In the genomic region with DNA sequence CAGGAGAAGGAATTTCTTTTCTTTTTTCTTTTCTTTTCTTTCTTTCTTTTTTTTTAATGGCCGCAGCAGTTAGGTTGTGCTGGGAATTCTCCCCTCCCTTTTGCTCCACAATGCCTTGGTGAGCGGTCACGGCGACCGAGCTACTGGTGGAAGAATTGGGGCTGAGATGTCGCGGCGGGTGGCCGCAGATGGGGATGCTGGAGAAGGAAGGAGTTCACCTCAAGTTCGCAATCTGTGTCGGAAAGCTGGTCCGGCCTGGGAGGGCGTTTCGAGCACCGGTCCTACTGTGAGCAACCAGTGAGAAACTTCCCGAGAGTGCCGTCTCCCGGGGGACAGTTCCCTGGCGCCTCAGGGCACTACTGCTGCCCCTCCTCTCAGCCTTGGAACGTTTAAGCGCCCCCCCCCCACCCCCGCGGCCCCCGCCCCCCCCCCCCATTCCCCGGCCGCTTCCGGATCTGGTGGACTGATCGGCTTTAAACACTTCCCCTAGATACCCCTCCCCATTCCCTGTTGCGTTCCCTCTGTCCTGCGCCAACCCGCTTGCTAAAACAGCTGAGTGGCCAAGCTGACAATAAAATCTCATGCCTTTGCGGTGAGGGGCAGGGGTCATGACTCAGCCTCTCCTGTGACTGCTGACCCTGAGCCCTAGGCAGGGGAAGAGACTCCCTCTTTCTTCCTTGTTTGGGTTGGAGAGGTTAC, we compare ENCODE assay signal across 8 mouse cellular contexts. TPM values are rescaled to one million over a fixed set of nuclear protein-coding genes. Genes with fewer than 3 reads are reported as not detected.
DNase-seq lines count a peak whose midpoint lies in the region; ATAC-seq and TF ChIP-seq lines count a peak whose summit lies in the region.

No protein-coding gene starts in this region.

- H3K27me3 ChIP-seq in limb, embryonic 12.5 days: no peaks in the 10 kb centered on the region

- 1% methylated on average over 29 of the region's 32 CpGs for WGBS in limb, embryonic 12.5 days
- 3% methylated on average over 26 of the region's 32 CpGs for WGBS in olfactory bulb, adult 2 months

- H3K4me3 ChIP-seq in embryonic fibroblast, embryonic 13.5 days (ENCODE audit: insufficient read depth, low read length): peak overlapping the region; percentile 64
- peak overlapping the region; percentile 65 for H3K4me3 ChIP-seq in limb, embryonic 12.5 days (replicated peaks)
- H3K4me3 ChIP-seq in olfactory bulb, adult 2 months (ENCODE audit: insufficient read depth, low read depth, low read length): peak overlapping the region; percentile 99

- no peak for TF ChIP-seq CTCF in embryonic fibroblast, embryonic 13.5 days (IDR thresholded peaks at IDR 0.05; ENCODE audit: borderline replicate concordance, insufficient read depth, low read length)
- no peak for TF ChIP-seq CTCF in olfactory bulb, adult 2 months (IDR thresholded peaks at IDR 0.05; ENCODE audit: insufficient read depth, low read depth, low read length)

- no peak for TF ChIP-seq POLR2A in embryonic fibroblast, embryonic 13.5 days (IDR thresholded peaks at IDR 0.05; ENCODE audit: low read depth, low read length)
- no peak for TF ChIP-seq POLR2A in olfactory bulb, adult 2 months (IDR thresholded peaks at IDR 0.05; ENCODE audit: insufficient read depth, low read depth, low read length)

- ATAC-seq in limb, embryonic 12.5 days (ENCODE audit: insufficient number of reproducible peaks, insufficient read depth, low FRiP score, low TSS enrichment, low read depth): no peak

- no peaks in the 10 kb centered on the region for H3K9me3 ChIP-seq in limb, embryonic 12.5 days

- H3K4me1 ChIP-seq in embryonic fibroblast, embryonic 13.5 days (ENCODE audit: control insufficient read depth, insufficient read depth, low read length): peaks cover 20% of the 10 kb centered on the region
- peaks cover 51% of the 10 kb centered on the region for H3K4me1 ChIP-seq in limb, embryonic 12.5 days (replicated peaks)
- H3K4me1 ChIP-seq in olfactory bulb, adult 2 months (ENCODE audit: control insufficient read depth, insufficient read depth, low read length): peaks cover 39% of the 10 kb centered on the region

- DNase-seq in kidney, postnatal 4 days: peak; percentile 38 to 52
- DNase-seq in kidney, postnatal 14 days: no peak
- DNase-seq in adrenal gland, postnatal 36 days: peak; percentile 43 to 50
- DNase-seq in right cerebral cortex, adult 18-20 months: no peak
- DNase-seq in gastrocnemius, adult 18-20 months (ENCODE audit: low spot score): no peak

- H3K27ac ChIP-seq in embryonic fibroblast, embryonic 13.5 days (ENCODE audit: insufficient read depth, low read length): no peak overlapping the region
- H3K27ac ChIP-seq in limb, embryonic 12.5 days: peak overlapping the region; percentile 94
- peak overlapping the region; percentile 95 for H3K27ac ChIP-seq in olfactory bulb, adult 2 months (ENCODE audit: insufficient read depth, low read depth, low read length)

- peaks cover 29% of the 10 kb centered on the region for H3K36me3 ChIP-seq in limb, embryonic 12.5 days

- H3K9ac ChIP-seq in limb, embryonic 12.5 days (replicated peaks): peak overlapping the region; percentile 85

- H3K4me2 ChIP-seq in limb, embryonic 12.5 days: peak overlapping the region; percentile 89

RNA-seq across cellular contexts. Expression of gene Rai1, which starts 35.9 kb away (rescaled TPM):
- 10 to 100 TPM; 43.9 to 46.7 TPM for total RNA-seq in adrenal gland, postnatal 36 days (2021)
- 25.9 and 29.1 TPM in 2 replicates for polyA plus RNA-seq in embryonic fibroblast, embryonic 13.5 days (2011; ENCODE audit: insufficient read length, low read depth, missing spikeins)
- 36.2 and 37.5 TPM in 2 replicates for polyA plus RNA-seq in limb, embryonic 12.5 days (2016; fragmentation: Nextera tagmentation; extraction: Ambion mirVana)
- polyA plus RNA-seq in olfactory bulb, adult 2 months (2012; ENCODE audit: insufficient read depth, insufficient read length, low replicate concordance, missing spikeins): 123 TPM in 1 of 2 replicates, not detected in the other
- total RNA-seq in gastrocnemius, adult 18-20 months (2021): 10 to 100 TPM; 16.6 to 17.3 TPM

Comparison
In these comparisons a context has a peak if more than half of its experiments do, and no peak if none do; other contexts are left out.
1. DNase-seq: peak in kidney, postnatal 4 days (2 of 2) and adrenal gland, postnatal 36 days (2 of 2); none in kidney, postnatal 14 days (single experiment), right cerebral cortex, adult 18-20 months (single experiment) and gastrocnemius, adult 18-20 months (single experiment).
2. Peak in every context shown above with its lines, with median percentiles within 50 percentile points of each other: H3K4me3 ChIP-seq.